Mouse (Mus musculus): ENCODE results near the gene Iqck. TPM values are rescaled to one million over a fixed set of nuclear protein-coding genes. Genes with fewer than 3 reads are reported as not detected.

Iqck gene
- polyA plus RNA-seq, 1 experiment from 2014 or later, result 2.2 TPM

DNA sequence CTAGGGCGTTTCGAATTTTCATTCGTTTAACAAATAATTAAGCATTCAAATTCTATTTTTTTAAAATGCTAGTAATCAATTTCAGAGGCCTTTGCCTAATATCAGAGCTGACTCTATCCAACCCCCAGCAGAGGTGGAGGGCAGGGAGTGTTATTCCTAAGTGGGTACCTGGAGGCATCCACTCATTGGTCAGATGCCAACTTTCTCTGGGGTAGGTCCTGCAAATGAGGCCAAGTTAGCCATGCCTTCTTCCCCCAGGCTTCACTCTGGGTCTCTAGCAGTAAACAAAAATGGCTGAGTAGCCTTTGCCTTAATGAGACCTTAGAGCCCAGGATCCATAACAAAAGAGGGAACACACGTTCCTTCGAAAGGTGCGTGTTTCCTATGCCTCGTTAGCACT lies 123.6 kb downstream of the Iqck start:
- ATAC-seq (replicated peaks; ENCODE audit: low FRiP score, low TSS enrichment, low read depth) (no peak), DNase-seq (ENCODE audit: low spot score) (no peak)
- Histone ChIP-seq H3K4me2 (ENCODE audit: low read length) (no peak overlapping the region), H3K4me3 (ENCODE audit: low read depth, low read length) (no peak overlapping the region), H3K27me3 (replicated peaks; ENCODE audit: control insufficient read depth, insufficient read depth, low read length) (no peaks in the 10 kb centered on the region), H3K36me3 (ENCODE audit: control insufficient read depth, insufficient read depth, low read length) (peaks cover 28% of the 10 kb centered on the region; the same call in 1 of the 2 replicates), H3K9ac (ENCODE audit: low read length) (no peak overlapping the region), H3K27ac (ENCODE audit: low read depth) (no peak overlapping the region), H3K4me1 (replicated peaks; ENCODE audit: control insufficient read depth, insufficient read depth, low read length) (no peaks in the 10 kb centered on the region), H3K9me3 (ENCODE audit: control insufficient read depth, low read length) (no peaks in the 10 kb centered on the region)
- 88% methylated on average over 7 of the region's 7 CpGs for WGBS

DNA sequence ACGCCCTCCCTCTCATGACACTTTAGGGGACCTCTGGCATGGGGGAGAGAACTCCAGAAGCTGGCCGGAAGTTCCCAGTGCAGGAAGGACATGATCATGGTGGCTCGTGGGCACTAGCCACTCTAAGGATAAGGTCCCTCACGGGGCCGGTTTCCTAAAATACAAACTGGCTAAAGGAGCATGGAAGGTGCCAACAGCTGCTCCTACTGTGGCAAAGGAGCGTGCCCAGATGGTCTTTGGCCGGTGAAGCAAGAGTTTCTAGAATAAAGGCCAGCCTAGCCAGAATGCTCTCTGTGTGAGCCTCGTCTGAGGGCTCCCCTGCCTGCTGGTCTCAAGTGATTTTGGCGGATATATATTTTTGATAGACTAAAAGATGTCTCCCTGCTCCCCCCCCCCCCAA lies 124.2 kb downstream of the Iqck start:
- 83% methylated on average over 9 of the region's 9 CpGs for WGBS
- no peaks in the 10 kb centered on the region for H3K9me3 ChIP-seq (ENCODE audit: control insufficient read depth, low read length)
- H3K27me3 ChIP-seq (replicated peaks; ENCODE audit: control insufficient read depth, insufficient read depth, low read length), result no peaks in the 10 kb centered on the region
- no peak overlapping the region for H3K4me3 ChIP-seq (ENCODE audit: low read depth, low read length)
- no peak overlapping the region for H3K4me2 ChIP-seq (ENCODE audit: low read length)
- H3K27ac ChIP-seq (ENCODE audit: low read depth), result no peak overlapping the region
- H3K36me3 ChIP-seq (ENCODE audit: control insufficient read depth, insufficient read depth, low read length), result peaks cover 26% of the 10 kb centered on the region; the same call in 1 of the 2 replicates
- no peaks in the 10 kb centered on the region for H3K4me1 ChIP-seq (replicated peaks; ENCODE audit: control insufficient read depth, insufficient read depth, low read length)
- no peak for DNase-seq (ENCODE audit: low spot score)
- no peak for ATAC-seq (replicated peaks; ENCODE audit: low FRiP score, low TSS enrichment, low read depth)
- no peak overlapping the region for H3K9ac ChIP-seq (ENCODE audit: low read length)

DNA sequence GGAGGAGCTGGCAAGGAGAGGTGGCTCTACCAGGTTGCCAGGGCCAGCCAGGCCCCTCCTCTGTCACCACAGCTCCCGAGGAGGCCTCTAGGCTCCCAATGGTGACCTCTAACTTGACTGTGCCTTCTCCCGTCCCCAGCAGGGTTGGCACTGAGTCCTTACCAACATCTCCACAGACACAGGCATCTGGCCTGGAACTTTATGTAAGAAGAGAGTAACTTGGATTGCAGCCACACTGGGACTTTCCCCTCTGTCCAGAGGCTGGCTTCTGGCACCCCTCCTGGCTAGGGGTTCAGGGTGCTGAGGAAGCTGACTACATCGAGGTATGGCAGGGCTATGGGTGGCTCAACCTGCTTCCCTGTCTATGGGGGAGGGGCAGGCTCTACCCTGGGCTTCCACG lies 125.8 kb downstream of the Iqck start:
- ATAC-seq (replicated peaks; ENCODE audit: low FRiP score, low TSS enrichment, low read depth), result no peak
- Histone ChIP-seq H3K4me1 (replicated peaks; ENCODE audit: control insufficient read depth, insufficient read depth, low read length) (no peaks in the 10 kb centered on the region), H3K27ac (ENCODE audit: low read depth) (no peak overlapping the region), H3K27me3 (replicated peaks; ENCODE audit: control insufficient read depth, insufficient read depth, low read length) (no peaks in the 10 kb centered on the region), H3K4me3 (ENCODE audit: low read depth, low read length) (no peak overlapping the region), H3K9ac (ENCODE audit: low read length) (no peak overlapping the region), H3K9me3 (ENCODE audit: control insufficient read depth, low read length) (no peaks in the 10 kb centered on the region), H3K4me2 (ENCODE audit: low read length) (no peak overlapping the region), H3K36me3 (ENCODE audit: control insufficient read depth, insufficient read depth, low read length) (peaks cover 12% of the 10 kb centered on the region; the same call in 1 of the 2 replicates)
- no peak for DNase-seq (ENCODE audit: low spot score)
- WGBS, result 74% methylated on average over 4 of the region's 4 CpGs

DNA sequence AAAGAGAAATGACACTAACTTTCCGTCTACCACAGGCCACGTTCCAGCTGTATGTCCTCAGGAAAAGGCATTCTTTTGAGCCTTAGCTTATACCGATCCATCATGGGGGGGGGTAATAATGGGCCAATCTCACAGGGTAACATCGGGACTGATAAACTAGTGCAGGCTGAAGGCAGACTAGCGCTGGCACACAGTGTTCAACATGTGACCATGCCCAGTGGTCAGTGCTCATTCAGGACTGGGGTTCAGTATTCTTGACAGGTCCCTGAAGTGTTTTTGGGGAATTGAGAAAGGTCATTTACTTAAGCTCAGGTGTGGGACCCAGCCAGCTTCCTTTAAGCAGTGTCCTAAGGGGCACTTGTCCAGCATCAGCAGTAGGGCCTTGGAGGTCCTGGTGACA lies 126.3 kb downstream of the Iqck start:
- Histone ChIP-seq H3K9me3 (ENCODE audit: control insufficient read depth, low read length) (no peaks in the 10 kb centered on the region), H3K27me3 (replicated peaks; ENCODE audit: control insufficient read depth, insufficient read depth, low read length) (no peaks in the 10 kb centered on the region), H3K36me3 (ENCODE audit: control insufficient read depth, insufficient read depth, low read length) (peaks cover 12% of the 10 kb centered on the region; the same call in 1 of the 2 replicates), H3K4me1 (replicated peaks; ENCODE audit: control insufficient read depth, insufficient read depth, low read length) (no peaks in the 10 kb centered on the region), H3K4me3 (ENCODE audit: low read depth, low read length) (no peak overlapping the region), H3K27ac (ENCODE audit: low read depth) (no peak overlapping the region), H3K9ac (ENCODE audit: low read length) (no peak overlapping the region), H3K4me2 (ENCODE audit: low read length) (no peak overlapping the region)
- WGBS, result 87% methylated on average over 5 of the region's 5 CpGs
- ATAC-seq (replicated peaks; ENCODE audit: low FRiP score, low TSS enrichment, low read depth) (no peak; the same call in 1 of the 2 replicates), DNase-seq (ENCODE audit: low spot score) (no peak)

DNA sequence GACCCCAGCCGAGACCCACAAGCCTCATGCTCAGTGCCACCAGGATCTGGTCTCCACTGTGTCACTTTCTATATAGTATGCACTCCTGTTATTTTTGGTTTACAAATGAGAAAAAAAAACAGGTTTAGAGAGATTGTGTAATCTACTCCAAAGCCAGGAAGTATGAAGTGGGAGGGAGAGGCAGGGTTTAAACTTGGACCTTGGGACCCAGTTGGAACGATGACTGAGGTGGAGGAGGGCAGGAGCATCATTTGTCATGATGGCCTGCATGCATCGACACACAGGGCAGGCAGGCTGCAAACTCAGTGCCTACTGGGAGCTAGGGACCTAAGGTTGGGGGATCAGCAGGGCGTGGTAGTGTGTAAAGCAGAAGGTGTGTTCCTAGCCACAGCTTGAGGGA lies 127.0 kb downstream of the Iqck start:
- no peaks in the 10 kb centered on the region for H3K9me3 ChIP-seq (ENCODE audit: control insufficient read depth, low read length)
- 77% methylated on average over 4 of the region's 4 CpGs for WGBS
- ATAC-seq (replicated peaks; ENCODE audit: low FRiP score, low TSS enrichment, low read depth) (no peak), DNase-seq (ENCODE audit: low spot score) (no peak)
- H3K36me3 ChIP-seq (ENCODE audit: control insufficient read depth, insufficient read depth, low read length), result peaks cover 12% of the 10 kb centered on the region; the same call in 1 of the 2 replicates
- H3K27ac ChIP-seq (ENCODE audit: low read depth), result no peak overlapping the region
- H3K4me3 ChIP-seq (ENCODE audit: low read depth, low read length), result no peak overlapping the region
- no peak overlapping the region for H3K4me2 ChIP-seq (ENCODE audit: low read length)
- H3K9ac ChIP-seq (ENCODE audit: low read length), result no peak overlapping the region
- no peaks in the 10 kb centered on the region for H3K4me1 ChIP-seq (replicated peaks; ENCODE audit: control insufficient read depth, insufficient read depth, low read length)
- H3K27me3 ChIP-seq (replicated peaks; ENCODE audit: control insufficient read depth, insufficient read depth, low read length), result no peaks in the 10 kb centered on the region

DNA sequence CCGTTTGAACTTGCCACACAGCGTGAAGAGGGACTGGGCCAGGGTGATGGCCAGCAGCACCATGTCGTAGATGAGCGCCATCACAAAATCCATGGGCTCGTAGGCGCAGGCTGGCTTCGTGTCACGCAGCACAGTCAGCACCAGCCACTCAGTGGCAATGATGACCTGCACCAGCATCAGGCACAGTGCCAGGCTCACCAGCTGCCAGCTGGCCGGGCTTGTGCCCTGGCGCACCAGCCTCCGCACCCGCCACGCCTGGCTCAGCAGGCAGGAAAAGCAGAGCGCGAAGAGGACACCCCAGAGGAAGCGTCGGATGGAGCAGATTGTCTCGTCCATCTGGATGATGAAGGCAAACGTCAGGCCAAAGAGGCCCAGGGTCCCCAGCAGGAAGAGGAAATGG lies 128.4 kb downstream of the Iqck start:
- no peak overlapping the region for H3K4me2 ChIP-seq (ENCODE audit: low read length)
- H3K4me3 ChIP-seq (ENCODE audit: low read depth, low read length), result no peak overlapping the region
- H3K9me3 ChIP-seq (ENCODE audit: control insufficient read depth, low read length), result no peaks in the 10 kb centered on the region
- peaks cover 12% of the 10 kb centered on the region; the same call in 1 of the 2 replicates for H3K36me3 ChIP-seq (ENCODE audit: control insufficient read depth, insufficient read depth, low read length)
- ATAC-seq (replicated peaks; ENCODE audit: low FRiP score, low TSS enrichment, low read depth) (no peak), DNase-seq (ENCODE audit: low spot score) (no peak)
- 91% methylated on average over 19 of the region's 19 CpGs for WGBS
- H3K9ac ChIP-seq (ENCODE audit: low read length), result no peak overlapping the region
- H3K4me1 ChIP-seq (replicated peaks; ENCODE audit: control insufficient read depth, insufficient read depth, low read length), result no peaks in the 10 kb centered on the region
- no peaks in the 10 kb centered on the region for H3K27me3 ChIP-seq (replicated peaks; ENCODE audit: control insufficient read depth, insufficient read depth, low read length)
- no peak overlapping the region for H3K27ac ChIP-seq (ENCODE audit: low read depth)

DNA sequence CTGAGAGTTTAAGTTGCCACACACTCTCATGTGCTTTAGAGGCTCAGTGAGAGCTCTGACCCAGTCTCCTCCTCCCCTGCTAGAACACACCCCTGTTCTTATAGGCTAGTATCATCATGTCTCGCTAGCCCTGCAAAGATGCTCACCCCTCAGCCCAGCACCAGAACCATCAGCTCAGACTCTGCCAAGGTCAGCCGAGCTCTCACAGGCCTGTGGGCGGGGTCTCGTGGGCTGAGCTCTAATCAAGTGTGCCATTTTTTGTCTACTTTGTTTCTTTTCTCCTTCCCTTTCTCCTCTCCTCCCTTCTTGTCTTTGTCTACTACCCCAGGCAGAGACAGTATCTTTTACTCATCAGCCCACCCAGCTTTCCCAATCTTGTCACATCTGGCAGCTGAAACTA lies 130.2 kb downstream of the Iqck start:
- H3K4me2 ChIP-seq (ENCODE audit: low read length), result no peak overlapping the region
- 81% methylated on average over 4 of the region's 4 CpGs for WGBS

DNA sequence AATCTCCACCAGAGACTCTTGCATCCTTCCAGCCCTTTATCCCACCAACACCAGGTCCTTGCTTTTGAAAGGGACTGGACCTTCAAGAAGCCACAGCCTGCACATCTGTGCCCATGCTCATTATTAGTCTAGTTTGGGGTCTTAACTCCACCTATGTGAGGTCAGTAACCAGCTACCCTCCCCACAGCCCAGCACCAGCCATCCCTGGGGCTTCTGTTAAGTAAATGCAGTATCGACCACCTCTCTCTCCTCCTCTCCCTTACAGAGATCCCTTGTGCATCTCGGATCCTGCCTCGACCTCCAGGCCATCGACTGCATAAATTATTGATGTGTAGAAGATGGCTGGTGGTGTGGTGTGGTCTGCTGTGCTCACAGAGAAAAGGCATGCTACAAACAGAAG lies 130.8 kb downstream of the Iqck start:
- Histone ChIP-seq H3K27ac (ENCODE audit: low read depth) (no peak overlapping the region), H3K9ac (ENCODE audit: low read length) (no peak overlapping the region), H3K4me3 (ENCODE audit: low read depth, low read length) (no peak overlapping the region), H3K27me3 (replicated peaks; ENCODE audit: control insufficient read depth, insufficient read depth, low read length) (no peaks in the 10 kb centered on the region), H3K9me3 (ENCODE audit: control insufficient read depth, low read length) (no peaks in the 10 kb centered on the region), H3K36me3 (ENCODE audit: control insufficient read depth, insufficient read depth, low read length) (peaks cover 12% of the 10 kb centered on the region; the same call in 1 of the 2 replicates), H3K4me2 (ENCODE audit: low read length) (no peak overlapping the region), H3K4me1 (replicated peaks; ENCODE audit: control insufficient read depth, insufficient read depth, low read length) (0 out of 2 replicates have a peak, but pooled peaks cover 2% of the 10 kb centered on the region)
- 72% methylated on average over 4 of the region's 4 CpGs for WGBS
- DNase-seq (ENCODE audit: low spot score), result no peak
- no peak for ATAC-seq (replicated peaks; ENCODE audit: low FRiP score, low TSS enrichment, low read depth)

More for the DNA sequence above, 130.2 kb downstream of the Iqck start:
- H3K4me1 ChIP-seq (replicated peaks; ENCODE audit: control insufficient read depth, insufficient read depth, low read length), result no peaks in the 10 kb centered on the region
- H3K27ac ChIP-seq (ENCODE audit: low read depth), result no peak overlapping the region
- H3K4me3 ChIP-seq (ENCODE audit: low read depth, low read length), result no peak overlapping the region
- peaks cover 12% of the 10 kb centered on the region; the same call in 1 of the 2 replicates for H3K36me3 ChIP-seq (ENCODE audit: control insufficient read depth, insufficient read depth, low read length)
- no peak overlapping the region for H3K9ac ChIP-seq (ENCODE audit: low read length)
- no peak for ATAC-seq (replicated peaks; ENCODE audit: low FRiP score, low TSS enrichment, low read depth)
- no peak for DNase-seq (ENCODE audit: low spot score)
- no peaks in the 10 kb centered on the region for H3K9me3 ChIP-seq (ENCODE audit: control insufficient read depth, low read length)
- no peaks in the 10 kb centered on the region for H3K27me3 ChIP-seq (replicated peaks; ENCODE audit: control insufficient read depth, insufficient read depth, low read length)

DNA sequence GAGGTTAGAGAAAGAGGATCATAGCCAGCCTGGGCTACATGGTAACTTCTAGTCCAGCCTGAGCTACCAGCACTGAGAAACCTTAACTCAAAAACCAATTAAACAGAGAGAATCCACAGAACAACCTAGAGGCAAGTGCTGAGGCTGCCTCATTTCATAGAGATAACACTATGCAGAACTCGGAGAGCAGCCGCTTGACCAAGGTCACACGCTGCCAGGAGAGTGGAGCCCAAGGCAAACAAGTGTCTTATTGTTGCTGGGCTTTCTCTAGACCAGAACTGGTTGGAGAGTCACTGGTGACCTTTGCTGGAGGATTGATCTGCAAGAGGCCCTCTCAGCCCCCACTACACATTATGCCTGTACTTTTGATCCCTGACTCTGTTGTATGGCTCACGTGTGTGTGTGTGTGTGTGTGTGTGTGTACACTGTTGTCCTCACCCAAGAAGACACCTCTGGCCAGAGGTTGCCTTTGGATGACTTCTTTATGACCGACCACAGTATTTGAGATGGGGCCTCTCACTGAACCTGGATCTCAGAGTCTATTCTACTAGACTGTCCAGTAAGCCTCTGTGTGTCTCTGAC lies 133.8 kb downstream of the Iqck start:
- no peaks in the 10 kb centered on the region for H3K27me3 ChIP-seq (replicated peaks; ENCODE audit: control insufficient read depth, insufficient read depth, low read length)
- no peaks in the 10 kb centered on the region for H3K9me3 ChIP-seq (ENCODE audit: control insufficient read depth, low read length)
- no peak overlapping the region for H3K9ac ChIP-seq (ENCODE audit: low read length)
- no peaks in the 10 kb centered on the region for H3K36me3 ChIP-seq (ENCODE audit: control insufficient read depth, insufficient read depth, low read length)
- DNase-seq (ENCODE audit: low spot score) (no peak), ATAC-seq (replicated peaks; ENCODE audit: low FRiP score, low TSS enrichment, low read depth) (no peak)
- H3K4me2 ChIP-seq (ENCODE audit: low read length), result no peak overlapping the region
- 77% methylated on average over 5 of the region's 5 CpGs for WGBS
- no peak overlapping the region for H3K4me3 ChIP-seq (ENCODE audit: low read depth, low read length)
- no peak overlapping the region for H3K27ac ChIP-seq (ENCODE audit: low read depth)
- H3K4me1 ChIP-seq (replicated peaks; ENCODE audit: control insufficient read depth, insufficient read depth, low read length), result 0 out of 2 replicates have a peak, but pooled peaks cover 6% of the 10 kb centered on the region

Measured in intestine, embryonic 14.5 days (tissue).